Mouse (Mus musculus): Measurements from ENCODE around the gene Btbd35f12. TPM values are rescaled to one million over a fixed set of nuclear protein-coding genes. Genes with fewer than 3 reads are reported as not detected.
"Not testable (repeated sequence)": the region's sequence is repeated elsewhere in the genome, so short reads cannot be mapped to it uniquely, and the experiment has no call there.

The Btbd35f12 gene
- not detected in 2 replicates for total RNA-seq (2012; rRNA removed)
- not detected in 2 replicates for total RNA-seq (2014; rRNA removed)
- polyA plus RNA-seq (2012; ENCODE audit: insufficient read length, low read depth), result not detected in 2 replicates

- H3K9me3 ChIP-seq (replicated peaks; ENCODE audit: low read length); H3K9ac ChIP-seq (ENCODE audit: insufficient read depth, low read depth); H3K79me2 ChIP-seq (replicated peaks; ENCODE audit: control insufficient read depth, extremely low read depth, insufficient read depth, poor library complexity, severe bottlenecking); DNase-seq (ENCODE audit: extremely low read depth); dilution Hi-C loops (cut with MboI; ENCODE audit: extremely low pct_ligation_motif_present, extremely low pct_unique_long_range_greater_than_20kb, low sequenced_read_pairs); H3K27ac ChIP-seq (ENCODE audit: insufficient read depth, low read depth); H3K4me3 ChIP-seq (replicated peaks in 1 of 3; ENCODE audit: low read depth in 2 of 3, low read length in 2 of 3, poor library complexity in 1 of 3); H3K36me3 ChIP-seq (replicated peaks in 1 of 2; ENCODE audit: control insufficient read depth in 1 of 2, insufficient read depth in 1 of 2, low read length in 1 of 2); H3K4me2 ChIP-seq (ENCODE audit: insufficient read depth, low read depth, poor library complexity, severe bottlenecking); H3K27me3 ChIP-seq (replicated peaks); H3K4me1 ChIP-seq (ENCODE audit: control insufficient read depth in 1 of 2, insufficient read depth in 2 of 2); in situ Hi-C loops (cut with MboI; ENCODE audit: low pct_ligation_motif_present, low pct_unique_long_range_greater_than_20kb, low sequenced_read_pairs): not testable (repeated sequence)
These were observed at the start of gene Btbd35f12 for GRCm38 (mm10) chrX:33313079-33313478. Gene Btbd35f12, plus strand, starts transcription at chrX:33313379.

GRCm38 (mm10) chrX:33353254-33353653, 40.1 kb downstream of the Btbd35f12 start:
- H3K4me2 ChIP-seq (ENCODE audit: insufficient read depth, low read depth, poor library complexity, severe bottlenecking); DNase-seq (ENCODE audit: extremely low read depth); dilution Hi-C loops (cut with MboI; ENCODE audit: extremely low pct_ligation_motif_present, extremely low pct_unique_long_range_greater_than_20kb, low sequenced_read_pairs); H3K4me1 ChIP-seq (ENCODE audit: control insufficient read depth in 1 of 2, insufficient read depth in 2 of 2); H3K9ac ChIP-seq (ENCODE audit: insufficient read depth, low read depth); H3K27ac ChIP-seq (ENCODE audit: insufficient read depth, low read depth); in situ Hi-C loops (cut with MboI; ENCODE audit: low pct_ligation_motif_present, low pct_unique_long_range_greater_than_20kb, low sequenced_read_pairs); H3K79me2 ChIP-seq (replicated peaks; ENCODE audit: control insufficient read depth, extremely low read depth, insufficient read depth, poor library complexity, severe bottlenecking); H3K4me3 ChIP-seq (replicated peaks in 1 of 3; ENCODE audit: low read depth in 2 of 3, low read length in 2 of 3, poor library complexity in 1 of 3); H3K36me3 ChIP-seq (replicated peaks in 1 of 2; ENCODE audit: control insufficient read depth in 1 of 2, insufficient read depth in 1 of 2, low read length in 1 of 2); H3K27me3 ChIP-seq (replicated peaks); H3K9me3 ChIP-seq (replicated peaks; ENCODE audit: low read length): not testable (repeated sequence)

Other genes starting within 250 kb of the Btbd35f12 start
- gene Spin2-ps6, start 78.5 kb upstream of the Btbd35f12 start, total RNA-seq (2012; rRNA removed), result not detected in 2 replicates
- not detected in 2 replicates for gene Spin2-ps6, start 78.5 kb upstream of the Btbd35f12 start, total RNA-seq (2014; rRNA removed)
- not detected in 2 replicates for gene Spin2-ps6, start 78.5 kb upstream of the Btbd35f12 start, polyA plus RNA-seq (2012; ENCODE audit: insufficient read length, low read depth)

All from CH12.LX (cell line).